Mouse (Mus musculus) embryonic facial prominence, embryonic 14.5 days (tissue): Measurements from ENCODE around the gene Rab3il1. TPM values are rescaled to one million over a fixed set of nuclear protein-coding genes. Genes with fewer than 3 reads are reported as not detected.

Experiments used
- ATAC-seq: fragments of 200-750 bp; cut with Nextera tagmentation; 2 replicates; pipeline ENCODE4 v1.8.0; 2017; ENCODE audit warnings: low read depth, moderate number of reproducible peaks, moderate TSS enrichment
- DNase-seq: peaks from one replicate; pipeline ENCODE4 v3.0.0-alpha.2; 2015; ENCODE audit warnings: low spot score
- H3K27ac ChIP-seq: fragments of 300-500 bp; sonication (generic); replicated peaks from 2 replicates; pipeline ENCODE4 v1.5.1; 2014; ENCODE audit warnings: low read depth, mild to moderate bottlenecking, low read length, moderate library complexity
- H3K27me3 ChIP-seq: fragments of 300-500 bp; sonication (generic); replicated peaks from 2 replicates; pipeline ENCODE4 v1.6.1; 2014; ENCODE audit warnings: low read length; ENCODE audit not compliant: control insufficient read depth, insufficient read depth
- H3K36me3 ChIP-seq: fragments of 300-500 bp; sonication (generic); 2 replicates; pipeline ENCODE4 v1.6.1; 2014; ENCODE audit warnings: low read length, mixed read lengths; ENCODE audit not compliant: control insufficient read depth, insufficient read depth
- H3K4me1 ChIP-seq: fragments of 300-500 bp; sonication (generic); 2 replicates; pipeline ENCODE4 v1.6.1; 2014; ENCODE audit warnings: antibody characterized with exemption, low read length; ENCODE audit not compliant: control insufficient read depth, insufficient read depth
- H3K4me2 ChIP-seq: fragments of 300-500 bp; sonication (generic); 2 replicates; pipeline ENCODE4 v1.6.1; 2014; ENCODE audit warnings: low read depth, mild to moderate bottlenecking, low read length, moderate library complexity, mixed read lengths
- H3K4me3 ChIP-seq: fragments of 300-500 bp; sonication (generic); 2 replicates; pipeline ENCODE4 v1.5.1; 2014; ENCODE audit warnings: low read depth, mild to moderate bottlenecking, low read length
- H3K9ac ChIP-seq: fragments of 300-500 bp; sonication (generic); 2 replicates; pipeline ENCODE4 v1.6.1; 2014; ENCODE audit warnings: low read depth, mild to moderate bottlenecking, low read length, moderate library complexity, mixed read lengths
- H3K9me3 ChIP-seq: fragments of 300-500 bp; sonication (generic); 2 replicates; pipeline ENCODE4 v1.6.1; 2016; ENCODE audit warnings: low read length; ENCODE audit not compliant: control insufficient read depth
- WGBS: fragments of 180-500 bp; shearing (Covaris S2); extraction: QIAGEN DNeasy Blood & Tissue Kit; methylation state at CpG from one replicate; pipeline ENCODE4 v1.1.7; 2014; 5-methylcytosine and 5-hydroxymethylcytosine counted together
- polyA plus RNA-seq: library from polyadenylated mRNA; unstranded; fragments of >200 nt; fragmentation: Nextera tagmentation; extraction: Ambion mirVana; gene quantifications from 2 replicates; pipeline ENCODE4 v1.2.1, GENCODE M21; 2014

Rab3il1 gene
- polyA plus RNA-seq, 1 experiment from 2014 or later = 48.1 TPM

DNA sequence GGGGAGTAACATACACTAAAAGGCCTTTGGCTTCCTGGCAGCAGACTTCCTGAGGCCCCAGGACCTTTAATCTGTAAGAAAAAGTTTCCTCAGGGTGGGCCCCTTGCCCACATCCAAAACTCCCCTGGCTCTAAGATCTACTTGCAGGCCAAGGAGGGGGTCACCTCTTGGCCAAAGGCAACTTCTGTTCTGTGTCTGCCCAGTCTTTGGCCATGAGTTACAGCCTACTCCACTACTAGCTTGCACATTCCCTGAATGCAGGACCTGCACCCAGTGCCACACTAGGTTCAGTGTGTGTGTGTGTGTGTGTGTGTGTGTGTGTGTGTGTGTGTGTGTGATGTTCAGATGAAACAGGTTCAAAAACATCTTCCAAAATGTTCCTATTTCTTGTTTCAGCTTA lies 13.9 kb upstream of the Rab3il1 start:
- DNase-seq (no peak), ATAC-seq (no peak)
- peaks cover 28% of the 10 kb centered on the region for H3K36me3 ChIP-seq
- no peak overlapping the region for H3K9ac ChIP-seq
- no peak overlapping the region for H3K4me2 ChIP-seq
- no peaks in the 10 kb centered on the region for H3K27me3 ChIP-seq
- H3K4me1 ChIP-seq = peaks cover 16% of the 10 kb centered on the region
- H3K9me3 ChIP-seq = no peaks in the 10 kb centered on the region
- no peak overlapping the region for H3K27ac ChIP-seq
- H3K4me3 ChIP-seq = no peak overlapping the region

DNA sequence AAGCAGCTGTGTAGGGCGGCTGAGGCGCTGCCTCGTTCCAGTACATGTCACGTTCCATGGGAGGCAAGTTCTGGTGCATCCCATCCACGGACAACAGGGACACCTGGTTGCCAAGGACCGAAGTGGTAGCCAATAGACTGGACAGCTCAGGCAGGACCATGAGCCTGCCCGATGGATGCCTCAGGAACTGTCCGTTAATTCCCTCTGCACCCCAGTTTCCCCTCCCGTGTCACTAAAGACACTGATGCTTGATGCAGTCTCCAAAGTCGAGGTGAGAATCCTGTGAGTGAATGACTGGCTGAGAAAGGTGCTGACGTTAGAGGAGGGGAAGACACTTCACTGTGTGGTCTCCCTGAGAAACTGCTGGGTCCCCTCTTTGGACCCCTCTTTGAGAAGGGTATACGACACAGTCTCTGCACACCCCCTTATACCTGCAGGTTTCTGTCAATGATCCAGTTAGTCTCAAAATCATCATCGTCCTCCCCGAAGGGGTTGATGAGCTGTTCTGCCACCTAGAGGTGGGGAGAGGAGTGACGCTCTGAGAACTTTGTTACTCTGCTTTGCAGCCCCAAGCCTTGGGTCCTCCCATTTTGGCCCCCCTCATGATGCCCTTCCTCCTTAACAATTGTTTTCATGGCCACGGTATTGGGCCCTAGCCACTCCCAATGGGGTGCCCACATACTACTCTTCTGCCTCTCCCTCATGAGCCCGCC lies 12.1 kb upstream of the Rab3il1 start:
- H3K36me3 ChIP-seq = peaks cover 22% of the 10 kb centered on the region
- no peak overlapping the region for H3K27ac ChIP-seq
- no peak overlapping the region for H3K9ac ChIP-seq
- DNase-seq (no peak), ATAC-seq (no peak)
- H3K4me3 ChIP-seq = no peak overlapping the region
- H3K4me1 ChIP-seq = peaks cover 8% of the 10 kb centered on the region
- no peaks in the 10 kb centered on the region for H3K27me3 ChIP-seq
- 69% methylated on average over 17 of the region's 17 CpGs for WGBS
- H3K4me2 ChIP-seq = no peak overlapping the region
- no peaks in the 10 kb centered on the region for H3K9me3 ChIP-seq

DNA sequence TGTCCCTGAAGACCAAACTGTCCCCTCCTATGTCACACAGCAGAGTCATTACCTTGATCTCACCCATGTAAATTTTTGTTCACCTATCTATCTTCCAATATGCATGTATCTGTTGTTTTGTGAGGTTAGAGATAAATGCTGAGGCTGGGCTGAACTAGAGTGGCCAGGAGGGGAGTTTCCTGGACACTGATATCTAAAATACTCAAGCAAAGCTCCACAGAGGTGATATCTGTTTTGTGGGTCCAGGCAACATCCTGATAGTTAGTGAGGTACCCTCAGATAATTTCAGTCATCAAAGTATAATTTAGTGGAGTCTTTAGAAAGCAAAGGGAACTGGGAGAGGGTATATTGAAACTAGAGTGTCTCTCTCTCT lies 11.6 kb upstream of the Rab3il1 start:
- no peak overlapping the region for H3K4me3 ChIP-seq
- H3K27ac ChIP-seq = no peak overlapping the region
- no peaks in the 10 kb centered on the region for H3K27me3 ChIP-seq
- H3K4me1 ChIP-seq = peaks cover 8% of the 10 kb centered on the region
- ATAC-seq = no peak
- no peak for DNase-seq
- no peaks in the 10 kb centered on the region for H3K9me3 ChIP-seq
- no peak overlapping the region for H3K4me2 ChIP-seq
- no peak overlapping the region for H3K9ac ChIP-seq
- H3K36me3 ChIP-seq = peaks cover 17% of the 10 kb centered on the region

DNA sequence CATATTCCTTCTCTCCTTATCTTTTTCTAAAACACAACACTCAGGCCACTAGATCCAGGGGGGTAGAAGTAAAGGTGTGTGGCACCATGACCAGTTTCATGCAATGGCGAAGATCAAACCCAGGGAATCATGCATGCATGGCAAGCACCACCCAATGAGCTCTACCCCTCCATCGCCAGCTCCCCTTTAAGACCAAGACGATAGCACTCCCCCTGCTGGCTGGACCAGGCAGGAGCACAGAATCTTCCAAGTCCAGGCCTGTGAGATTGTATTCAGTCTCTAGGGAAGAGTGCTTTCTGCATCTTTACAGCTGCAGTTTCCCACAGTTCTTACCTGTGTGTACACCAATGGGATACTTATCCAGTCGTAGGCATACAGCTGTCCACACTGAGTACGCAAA lies 10.2 kb upstream of the Rab3il1 start:
- H3K9me3 ChIP-seq = no peaks in the 10 kb centered on the region
- peak; percentile 5; the same call in 1 of the 2 replicates for ATAC-seq
- 18% methylated on average over 5 of the region's 5 CpGs for WGBS
- H3K9ac ChIP-seq = no peak overlapping the region
- peaks cover 8% of the 10 kb centered on the region for H3K4me1 ChIP-seq
- DNase-seq = peak; percentile 82
- no peak overlapping the region for H3K4me3 ChIP-seq
- H3K36me3 ChIP-seq = peaks cover 3% of the 10 kb centered on the region
- H3K4me2 ChIP-seq = no peak overlapping the region
- H3K27ac ChIP-seq = no peak overlapping the region
- no peaks in the 10 kb centered on the region for H3K27me3 ChIP-seq

DNA sequence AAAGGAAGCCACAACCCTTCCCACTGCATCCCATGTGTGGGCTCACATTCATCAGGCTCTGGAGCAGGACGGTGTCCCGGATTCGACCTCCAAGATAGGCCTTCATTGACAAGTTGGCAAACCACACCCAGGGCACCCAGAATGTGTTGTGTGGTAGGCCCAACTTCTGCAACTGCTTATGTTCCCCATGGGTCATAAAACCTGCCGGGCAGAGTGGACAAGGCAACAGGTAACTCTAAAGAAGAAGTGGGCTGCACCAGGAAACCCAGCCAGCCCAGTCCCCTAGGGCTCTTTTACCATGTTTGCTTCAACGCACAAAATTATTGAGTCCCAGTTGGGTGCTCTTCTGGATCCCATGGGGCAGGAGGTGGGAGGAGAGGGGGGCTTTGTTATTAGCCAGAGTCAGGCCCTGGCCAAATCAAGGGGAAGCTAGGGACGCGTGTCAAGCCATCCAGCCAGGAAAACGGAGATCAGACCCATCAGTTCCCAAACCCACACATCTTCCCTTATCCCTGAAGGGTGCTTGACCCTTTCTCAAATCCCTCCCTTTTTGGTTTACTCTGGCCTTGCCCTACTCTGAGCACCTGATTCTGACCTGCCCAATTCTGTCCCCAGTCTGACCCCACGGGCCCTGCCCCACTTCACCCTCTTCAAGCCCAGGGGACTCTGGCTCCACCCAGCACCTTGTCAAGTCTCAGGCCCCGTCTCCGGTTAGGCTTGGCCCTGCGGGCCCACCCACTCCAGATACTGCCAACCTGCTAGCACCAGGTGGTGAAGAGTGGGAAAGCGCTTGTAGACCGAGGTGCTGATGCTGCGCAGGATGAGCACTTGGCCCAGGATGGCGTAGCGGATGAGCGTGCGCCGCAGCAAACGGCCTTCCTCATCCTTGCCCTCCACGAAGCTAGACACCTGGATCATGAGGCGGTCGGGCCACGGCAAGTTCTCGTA lies 9.2 kb upstream of the Rab3il1 start:
- peak; percentile 34 for ATAC-seq
- 46% methylated on average over 25 of the region's 26 CpGs for WGBS

DNA sequence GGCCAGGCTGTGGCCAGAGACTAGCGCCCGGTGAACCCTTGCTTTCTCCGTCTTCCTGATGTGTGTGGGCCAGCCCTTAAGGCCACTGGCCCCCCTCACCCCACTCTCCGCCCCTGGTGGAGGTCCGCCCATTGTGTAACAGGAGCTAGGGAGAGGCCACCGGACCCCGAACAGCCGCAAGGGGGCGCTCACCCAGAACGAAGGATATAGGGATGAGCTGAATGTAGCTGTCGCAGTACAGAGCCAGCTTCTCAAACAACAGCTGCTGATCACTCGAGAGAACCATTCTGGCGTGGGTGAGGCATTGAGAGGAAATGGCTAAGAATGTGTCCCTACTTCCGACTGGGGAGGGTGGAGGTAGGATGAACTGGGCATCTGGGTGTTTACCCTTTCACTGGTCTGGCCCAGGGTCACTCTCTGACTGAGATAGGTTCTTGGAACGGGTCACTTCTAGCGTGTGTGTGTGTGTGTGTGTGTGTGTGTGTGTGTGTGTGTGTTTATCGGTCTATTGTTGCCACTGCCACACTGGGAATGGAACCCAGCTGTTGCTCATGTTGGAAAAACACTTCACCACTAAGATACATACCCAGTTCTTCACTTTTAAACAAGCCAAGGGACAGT lies 8.3 kb upstream of the Rab3il1 start:
- Histone ChIP-seq H3K4me2 (peak overlapping the region; percentile 56), H3K36me3 (no peaks in the 10 kb centered on the region), H3K9ac (0 out of 2 replicates have a peak overlapping the region, but pooled peaks have one; percentile 53), H3K27ac (0 out of 2 replicates have a peak overlapping the region, but pooled peaks have one; percentile 13), H3K9me3 (no peaks in the 10 kb centered on the region), H3K27me3 (no peaks in the 10 kb centered on the region), H3K4me3 (peak overlapping the region; percentile 33), H3K4me1 (no peaks in the 10 kb centered on the region)
- ATAC-seq = peak; percentile 94
- WGBS = 10% methylated on average over 15 of the region's 17 CpGs
- DNase-seq = peak; percentile 86

More for the DNA sequence above, 9.2 kb upstream of the Rab3il1 start:
- Histone ChIP-seq H3K27ac (0 out of 2 replicates have a peak overlapping the region, but pooled peaks have one; percentile 13), H3K9me3 (no peaks in the 10 kb centered on the region), H3K4me2 (peak overlapping the region; percentile 56), H3K27me3 (no peaks in the 10 kb centered on the region), H3K4me3 (peak overlapping the region; percentile 33), H3K9ac (0 out of 2 replicates have a peak overlapping the region, but pooled peaks have one; percentile 53), H3K36me3 (no peaks in the 10 kb centered on the region), H3K4me1 (peaks cover 5% of the 10 kb centered on the region)
- DNase-seq = no peak

DNA sequence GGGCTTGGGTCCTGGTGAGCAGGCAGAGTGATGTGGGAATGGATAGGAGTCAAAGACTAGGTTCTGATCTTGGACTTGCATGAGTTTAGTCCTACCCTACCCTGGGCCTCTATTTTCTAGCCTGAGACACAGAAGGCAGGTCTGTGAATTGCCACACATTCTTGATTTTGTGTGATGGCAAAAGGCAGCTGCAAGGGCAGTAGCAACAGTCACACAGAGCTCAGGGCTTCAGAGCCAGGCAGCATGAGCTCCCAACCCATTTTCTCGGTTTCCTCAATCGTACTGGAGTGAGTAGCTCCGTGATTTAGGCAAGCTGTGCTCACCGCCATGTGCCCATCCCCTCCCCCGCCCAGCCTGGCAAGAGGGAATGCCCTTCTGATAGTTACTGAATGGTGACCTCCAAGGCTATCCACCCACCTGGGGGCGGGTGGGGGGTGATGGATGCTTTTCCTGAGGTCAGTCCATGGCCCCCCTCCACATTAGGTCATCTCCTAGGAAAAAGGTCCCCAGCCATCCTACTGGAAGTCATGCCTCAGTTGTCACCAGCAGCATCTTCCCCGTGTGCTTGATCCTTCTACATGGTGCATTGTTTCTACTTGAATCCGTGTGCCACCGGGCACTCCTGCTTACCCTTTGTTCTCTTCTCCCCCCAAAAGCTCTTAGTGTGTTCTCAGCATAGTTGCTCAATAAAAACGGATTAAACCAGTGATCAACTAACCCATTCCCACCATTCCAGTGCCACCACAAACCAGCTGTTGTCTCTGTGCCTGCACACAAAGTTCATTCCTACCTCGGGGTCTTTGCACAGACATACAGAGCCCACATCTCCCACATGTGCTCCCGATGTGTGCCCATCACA lies 4.0 kb upstream of the Rab3il1 start:
- Histone ChIP-seq H3K36me3 (no peaks in the 10 kb centered on the region), H3K9ac (no peak overlapping the region), H3K4me1 (no peaks in the 10 kb centered on the region), H3K4me2 (no peak overlapping the region), H3K9me3 (no peaks in the 10 kb centered on the region), H3K27me3 (no peaks in the 10 kb centered on the region), H3K4me3 (no peak overlapping the region), H3K27ac (no peak overlapping the region)
- DNase-seq = no peak
- no peak for ATAC-seq
- WGBS = 61% methylated on average over 12 of the region's 12 CpGs

DNA sequence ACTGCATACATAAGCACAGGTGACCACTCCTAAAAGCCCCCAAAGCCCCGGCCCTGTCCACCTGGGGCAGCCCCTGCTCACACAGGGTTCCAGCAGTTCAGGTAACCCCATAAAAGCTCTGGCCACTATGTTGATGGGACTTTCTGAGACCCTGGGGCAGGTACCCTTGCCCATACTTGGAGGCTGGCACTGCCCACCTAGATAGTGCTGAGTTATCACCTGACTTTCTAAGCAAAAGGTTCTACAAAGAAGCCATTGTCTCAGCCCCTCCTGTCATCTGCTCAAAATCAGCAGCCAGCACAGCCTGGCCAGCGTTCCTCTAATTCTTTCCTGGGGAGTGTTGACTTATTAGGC lies 3.4 kb upstream of the Rab3il1 start:
- ATAC-seq (no peak), DNase-seq (no peak)
- WGBS = 67% methylated on average over 2 of the region's 2 CpGs
- Histone ChIP-seq H3K4me1 (no peaks in the 10 kb centered on the region), H3K4me2 (no peak overlapping the region), H3K9ac (no peak overlapping the region), H3K27me3 (no peaks in the 10 kb centered on the region), H3K27ac (no peak overlapping the region), H3K4me3 (no peak overlapping the region), H3K9me3 (no peaks in the 10 kb centered on the region), H3K36me3 (no peaks in the 10 kb centered on the region)
